Mouse (Mus musculus) ovary, postnatal 10 days (tissue): Measurements from ENCODE around the gene Ribc2.

Source experiments
- DNase-seq: peaks from one replicate; pipeline ENCODE4 v3.0.0; 2022; ENCODE audit warnings: low spot score

Ribc2 gene

GRCm38 (mm10) chr15:85179528-85180180 lies 47.8 kb downstream of the Ribc2 start:
- no peak for DNase-seq

DNA sequence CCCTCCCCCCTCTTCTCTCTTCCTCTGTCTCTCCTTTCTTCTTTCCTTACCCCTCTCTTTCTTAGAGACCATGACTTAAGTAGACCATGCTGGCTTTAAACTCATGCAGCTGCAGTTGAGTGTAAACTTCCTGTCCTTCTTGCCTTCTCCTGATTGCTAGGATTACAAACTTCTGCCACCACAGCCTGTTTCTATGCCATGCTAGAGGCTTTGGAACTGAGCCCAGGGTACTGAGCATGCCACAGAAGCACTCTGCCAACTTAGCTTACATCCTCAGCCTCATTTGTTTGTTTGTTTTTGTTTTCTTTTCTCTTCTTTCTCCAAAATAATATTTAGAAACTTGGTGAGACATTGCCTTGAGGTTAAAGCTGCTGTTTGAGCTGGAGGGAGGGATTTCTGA lies 48.5 kb downstream of the Ribc2 start:
- DNase-seq = no peak

- DNase-seq = no peak
Measured at GRCm38 (mm10) chr15:85182063-85182462, 50.2 kb downstream of the Ribc2 start.

DNA sequence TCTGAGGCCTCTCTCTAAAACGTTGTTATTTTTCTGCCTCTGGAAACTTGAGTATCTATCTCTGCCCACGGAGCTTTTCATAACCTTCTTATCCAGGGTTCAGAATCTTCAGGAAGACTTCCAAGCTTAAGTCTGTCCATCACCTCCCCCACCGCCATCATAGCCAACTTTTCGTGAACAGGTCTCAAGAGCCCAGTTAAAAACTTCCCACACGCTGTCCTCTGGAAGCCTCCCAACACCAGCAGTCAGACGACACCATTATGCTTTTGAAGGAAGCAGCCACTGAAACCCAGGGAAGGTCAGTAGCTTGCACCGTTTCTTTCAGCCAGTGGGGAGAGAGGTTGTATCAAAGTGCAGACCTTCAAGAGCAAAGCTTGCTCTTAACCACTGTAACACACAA lies 55.0 kb downstream of the Ribc2 start:
- no peak for DNase-seq

DNA sequence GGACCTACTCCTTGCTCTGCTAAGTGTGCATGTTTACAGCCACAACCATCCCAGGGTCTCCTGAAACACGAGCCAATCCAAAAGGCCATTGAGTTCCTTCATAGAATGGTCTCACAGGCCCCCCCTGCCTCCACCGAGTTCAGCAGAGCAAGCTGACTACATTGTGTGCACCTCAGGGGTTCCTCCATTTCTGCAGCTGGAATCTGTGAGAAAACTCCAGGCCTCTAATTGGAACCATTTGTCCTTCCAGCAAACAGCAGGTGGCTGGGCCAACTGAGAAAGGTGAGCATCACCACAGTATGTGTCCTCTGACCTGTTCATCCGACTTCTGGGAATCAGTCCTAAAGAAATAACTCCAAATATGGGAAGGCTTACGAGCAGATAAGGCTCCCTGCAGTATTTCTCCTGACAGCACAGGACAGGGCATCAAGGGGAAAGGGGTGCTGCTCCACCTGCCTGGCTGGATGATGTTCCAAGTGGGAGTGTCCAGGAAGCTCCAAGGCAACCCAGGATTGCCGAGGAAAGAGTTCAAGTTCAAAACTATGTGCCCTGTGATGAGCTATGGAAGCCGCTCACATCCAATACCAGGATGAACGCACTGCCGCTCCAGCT lies 56.4 kb downstream of the Ribc2 start:
- DNase-seq = no peak
